Mouse (Mus musculus) monocyte, adult 5-6 weeks (primary cell): Measurements from ENCODE around the gene Rbm15b. TPM values are rescaled to one million over a fixed set of nuclear protein-coding genes. Genes with fewer than 3 reads are reported as not detected.

Experiments used
- ATAC-seq: fragments of 153-309, 156-312 bp; replicated peaks from 2 replicates; pipeline ENCODE4 v1.8.0; 2017; ENCODE audit warnings: mild to moderate bottlenecking; ENCODE audit not compliant: low TSS enrichment, insufficient number of reproducible peaks, severe bottlenecking, poor library complexity, low FRiP score
- total RNA-seq: library from RNA; stranded (forward); fragments of 200-1000, 200-491, 200-594 nt; gene quantifications from 3 replicates; pipeline ENCODE4 v1.2.3, GENCODE M21; 2017

The Rbm15b gene
- total RNA-seq: 20.9 to 43.6 TPM (median 26.8 TPM) in 3 replicates

DNA sequence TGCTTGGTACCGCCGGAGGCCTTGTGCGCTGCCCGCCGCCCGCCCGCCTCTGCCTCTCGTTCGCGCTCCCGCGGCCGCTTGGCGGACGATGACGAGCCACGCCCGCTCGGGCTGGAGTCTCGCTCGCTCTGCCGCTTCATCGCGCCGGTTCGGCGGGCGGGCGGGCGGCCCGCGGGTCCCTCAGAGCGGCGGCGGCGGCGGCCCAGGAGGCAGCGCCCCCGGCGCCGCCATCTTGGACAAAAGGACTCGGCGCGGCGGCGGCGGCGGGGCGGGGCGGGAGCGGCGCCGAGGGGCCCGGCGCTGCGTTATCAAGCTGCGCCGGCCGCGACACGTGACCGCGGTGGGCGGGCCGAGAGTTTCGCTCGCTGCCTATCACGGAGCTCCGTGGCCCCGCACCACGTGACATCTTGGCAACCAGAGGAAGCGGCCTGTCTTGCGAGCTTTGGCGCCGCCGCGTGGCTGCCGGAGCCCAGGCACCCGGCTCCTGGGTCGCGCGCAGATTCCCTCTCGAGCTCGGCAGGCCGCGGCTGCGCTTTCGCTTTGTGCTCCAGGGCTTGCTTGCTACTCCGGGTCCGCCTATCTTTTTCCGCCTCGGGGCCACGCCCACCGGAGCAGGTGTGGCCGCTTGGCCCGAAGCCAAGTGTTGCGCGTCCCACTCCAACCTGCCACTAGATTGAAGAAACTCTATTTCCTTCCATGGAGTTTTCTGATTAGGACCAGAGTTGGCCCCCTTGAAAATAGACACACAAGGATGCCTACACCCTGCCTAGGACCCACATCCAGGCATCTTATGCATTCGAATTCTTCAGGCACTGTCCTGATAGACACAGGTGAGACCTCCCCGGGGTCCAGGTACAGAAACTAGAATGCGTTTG is at the start of gene Rbm15b:
Gene Rbm15b, minus strand, starts transcription at position 601 of the 875 bp plus-strand sequence.
- ATAC-seq: peak; percentile 52

DNA sequence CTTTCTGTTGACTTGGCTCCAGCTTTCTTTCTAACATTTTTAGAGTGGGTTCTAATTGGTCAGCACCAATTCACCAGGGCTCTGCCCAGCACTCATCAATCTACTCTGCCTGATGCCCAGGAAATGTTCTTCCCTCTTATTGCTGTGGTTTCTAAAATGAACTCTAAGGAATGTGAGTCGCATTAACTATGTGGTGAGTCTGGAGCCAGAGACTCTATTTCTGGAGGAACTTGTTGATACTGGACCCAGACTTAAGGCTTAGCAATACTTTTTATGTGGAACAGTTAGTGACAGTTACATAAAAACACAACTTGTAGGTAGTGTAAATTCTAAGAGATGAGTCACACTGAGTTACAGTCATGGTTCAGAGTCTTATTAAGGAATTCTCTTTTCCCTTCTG is 47.8 kb upstream of the Rbm15b start:
- no peak for ATAC-seq

DNA sequence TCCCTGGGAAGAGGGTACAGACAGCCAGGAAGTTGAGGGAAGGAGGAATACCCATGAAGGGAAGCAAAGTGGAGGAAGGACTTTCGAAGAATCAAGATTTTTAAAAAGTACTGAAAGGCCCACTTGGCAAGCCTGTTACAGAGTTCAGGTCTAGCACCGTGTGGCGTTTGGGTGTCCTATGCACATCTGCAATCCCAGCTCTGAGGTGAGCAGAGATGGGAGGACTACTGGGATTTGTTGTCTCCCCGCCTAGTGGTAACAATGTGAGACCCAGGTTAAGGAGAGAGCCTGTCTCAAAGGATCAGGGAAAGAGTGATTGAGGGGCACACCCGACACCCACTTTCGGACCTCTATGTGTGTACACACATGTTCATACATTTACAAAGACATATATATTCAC is 27.6 kb upstream of the Rbm15b start:
- no peak for ATAC-seq

GRCm38 (mm10) chr9:106913759-106914158 is 26.5 kb upstream of the Rbm15b start:
- no peak for ATAC-seq

- ATAC-seq: no peak
Observed at GRCm38 (mm10) chr9:106911624-106912023, 24.4 kb upstream of the Rbm15b start.

DNA sequence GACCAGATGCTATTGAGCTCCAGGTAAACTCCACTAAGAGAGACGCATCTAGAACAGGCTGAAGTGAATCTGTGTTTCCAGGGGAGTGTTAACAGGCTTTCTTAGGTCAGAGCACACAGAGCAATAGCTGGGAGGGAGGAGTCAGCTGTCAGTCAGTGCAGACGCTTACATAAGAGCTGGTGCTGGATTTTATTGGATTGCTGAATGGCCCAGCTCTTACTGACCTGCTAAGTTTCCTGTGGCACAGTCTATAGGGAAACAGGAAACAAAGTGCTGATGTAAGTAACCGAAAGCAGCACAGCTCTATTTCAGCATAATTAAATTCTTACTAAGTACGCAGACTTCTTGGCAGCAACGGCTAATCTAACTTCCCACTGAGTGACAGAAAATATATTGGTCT is 21.5 kb upstream of the Rbm15b start:
- ATAC-seq: no peak

GRCm38 (mm10) chr9:106908174-106908573 is 20.9 kb upstream of the Rbm15b start:
- ATAC-seq: no peak

DNA sequence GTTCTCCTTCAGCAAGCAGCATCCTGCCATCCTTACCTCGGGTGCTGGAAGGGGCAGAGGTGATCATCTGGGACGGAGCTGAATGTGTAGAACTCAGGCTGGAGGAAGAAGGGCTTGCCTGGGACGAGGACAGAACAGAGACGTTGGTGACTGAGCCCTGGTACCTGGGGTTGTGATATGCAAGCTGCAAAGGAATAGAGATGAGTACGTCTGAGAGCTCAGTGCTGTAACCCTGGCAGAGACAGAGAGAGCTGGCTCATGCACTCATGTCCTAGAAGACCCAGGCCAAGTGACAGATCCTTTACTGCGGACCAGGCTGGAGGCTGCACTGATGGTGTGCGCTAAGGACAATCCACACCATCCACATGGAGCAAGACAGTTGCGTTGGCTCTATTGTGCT is 19.4 kb upstream of the Rbm15b start:
- ATAC-seq: no peak

- ATAC-seq: no peak
Observed at GRCm38 (mm10) chr9:106903791-106904134, 16.5 kb upstream of the Rbm15b start.

DNA sequence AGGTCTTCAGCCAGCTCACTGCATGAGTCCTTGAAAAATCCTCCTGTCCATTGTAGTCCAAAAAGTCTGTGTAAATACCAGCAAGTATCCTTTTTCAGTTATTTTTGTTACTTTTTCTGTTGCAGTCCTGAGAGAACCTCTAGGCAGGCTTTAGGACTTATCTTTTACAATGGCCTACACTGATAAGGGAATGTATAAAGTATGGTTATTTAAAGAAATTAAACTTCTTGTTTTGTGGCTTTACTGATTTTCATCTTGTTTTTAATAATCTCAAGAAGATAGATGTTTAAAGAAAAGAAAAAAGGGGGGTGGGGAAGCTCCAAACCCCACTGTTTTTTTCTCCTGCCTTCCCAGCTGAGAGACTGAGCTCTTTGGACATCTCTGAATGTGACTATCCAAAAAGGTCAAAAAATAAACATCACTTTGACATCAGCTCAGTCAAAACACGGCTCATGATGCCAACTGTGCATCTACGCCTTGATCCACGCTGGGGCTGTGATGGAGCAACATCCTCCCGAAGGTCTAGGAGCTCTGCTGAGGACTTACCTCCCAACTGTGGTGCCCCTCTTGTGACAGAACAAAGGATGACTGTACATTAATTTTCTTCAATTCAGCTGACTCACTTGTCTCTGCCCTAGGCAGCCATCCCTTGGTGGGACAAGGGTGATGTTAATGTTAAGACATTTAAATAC is 16.0 kb upstream of the Rbm15b start:
- ATAC-seq: no peak

- ATAC-seq: no peak
Observed at GRCm38 (mm10) chr9:106901596-106901995, 14.4 kb upstream of the Rbm15b start.

DNA sequence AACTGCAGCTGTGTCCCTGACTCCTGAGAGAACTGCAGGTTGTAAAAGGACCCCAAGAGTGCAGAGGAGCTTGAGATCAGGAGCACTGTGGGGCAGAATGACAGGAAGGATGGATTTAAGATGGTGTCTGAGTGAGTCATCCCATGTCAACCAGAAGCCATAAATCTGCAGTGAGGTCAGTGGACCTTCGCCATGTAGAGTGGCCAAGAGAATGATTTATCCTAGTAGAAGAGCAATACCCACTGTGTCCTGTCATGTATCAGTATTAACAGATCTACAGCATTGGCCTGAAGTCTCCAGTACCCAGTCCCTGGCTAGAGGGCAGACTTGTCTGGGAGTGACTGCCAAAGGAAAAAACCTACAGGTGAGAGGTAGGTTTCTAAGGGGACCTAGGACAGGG is 11.7 kb upstream of the Rbm15b start:
- no peak for ATAC-seq

DNA sequence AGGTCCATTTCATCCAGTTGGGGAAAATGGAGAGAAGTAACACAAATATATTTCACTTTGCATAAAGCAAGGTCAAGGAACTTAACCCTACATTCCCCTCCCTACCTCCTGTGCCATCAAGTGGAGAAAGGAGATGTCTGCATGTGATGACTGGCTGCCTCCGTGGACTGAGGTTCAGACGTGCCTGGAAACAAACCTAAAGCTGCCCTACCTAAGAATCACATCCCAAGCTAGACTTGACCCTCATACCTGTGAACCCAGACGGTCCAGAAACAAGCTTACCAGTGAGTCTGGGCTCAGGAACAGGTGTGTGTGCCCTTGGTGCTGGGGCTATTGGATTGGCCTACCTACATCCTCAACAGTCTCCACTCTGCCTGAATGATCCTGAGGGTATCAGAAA is 6.1 kb upstream of the Rbm15b start:
- no peak for ATAC-seq

- ATAC-seq: no peak
Observed at GRCm38 (mm10) chr9:106892552-106892875, 5.3 kb upstream of the Rbm15b start.

DNA sequence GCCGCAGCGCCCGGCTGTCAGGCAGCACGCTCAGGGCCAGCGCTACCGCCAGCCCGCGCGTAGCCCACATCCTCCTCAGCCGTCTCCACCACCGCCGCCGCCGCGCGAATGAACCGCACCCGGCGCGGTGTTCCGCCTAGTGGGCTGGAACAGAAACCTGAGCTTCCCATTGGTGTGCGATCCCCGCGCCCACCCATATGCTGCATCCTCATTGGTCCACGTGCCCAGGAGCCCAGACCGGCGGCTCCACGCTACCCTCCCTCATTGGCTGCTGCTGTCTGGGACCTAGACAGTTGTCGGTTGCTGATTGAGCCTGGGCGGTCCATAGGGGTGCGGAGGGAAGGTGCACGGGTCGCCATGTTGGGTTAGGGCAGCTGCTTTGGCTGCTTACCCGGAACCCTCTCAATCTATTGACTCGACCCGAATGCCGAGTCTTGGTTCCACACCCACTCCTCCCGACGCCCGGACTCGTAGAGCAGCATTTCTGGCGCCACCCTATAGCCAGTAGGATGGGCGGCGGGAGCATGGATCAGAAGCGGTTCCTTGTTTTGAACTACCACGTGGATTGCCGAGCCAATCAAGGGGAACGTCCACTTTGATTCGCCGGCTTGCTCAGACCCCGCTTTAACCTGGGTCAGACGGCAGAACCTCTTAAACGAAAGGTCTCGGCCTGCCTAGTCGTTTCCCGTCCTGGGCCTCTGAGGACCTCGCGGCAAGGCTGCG is 4.8 kb upstream of the Rbm15b start, which contains the start of gene Manf:
Gene Manf, minus strand, starts transcription at position 151 of the 723 bp plus-strand sequence.
- peak; percentile 90 for ATAC-seq

- ATAC-seq: no peak
Observed at GRCm38 (mm10) chr9:106891341-106891741, 4.1 kb upstream of the Rbm15b start.

- no peak for ATAC-seq
Observed at GRCm38 (mm10) chr9:106890496-106891240, 3.4 kb upstream of the Rbm15b start.

DNA sequence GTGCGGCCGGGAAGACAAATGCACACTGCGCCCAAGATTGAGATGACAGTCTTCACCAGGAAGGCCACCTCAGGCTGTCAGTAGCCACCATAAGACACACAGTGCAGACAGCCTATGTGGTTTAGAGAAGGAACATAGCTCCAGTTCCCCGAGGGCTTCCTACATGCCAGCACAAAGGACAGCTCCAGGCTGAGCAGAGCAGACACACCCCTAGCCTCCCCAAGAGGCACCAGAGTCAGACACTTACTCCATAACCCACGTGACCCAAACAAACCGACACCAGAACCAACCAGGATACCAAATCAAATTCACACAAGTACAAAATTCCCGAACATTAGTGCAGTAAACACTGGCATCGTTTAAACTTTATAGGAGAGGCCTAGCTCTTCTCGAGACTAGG is 2.1 kb upstream of the Rbm15b start:
- ATAC-seq: no peak

DNA sequence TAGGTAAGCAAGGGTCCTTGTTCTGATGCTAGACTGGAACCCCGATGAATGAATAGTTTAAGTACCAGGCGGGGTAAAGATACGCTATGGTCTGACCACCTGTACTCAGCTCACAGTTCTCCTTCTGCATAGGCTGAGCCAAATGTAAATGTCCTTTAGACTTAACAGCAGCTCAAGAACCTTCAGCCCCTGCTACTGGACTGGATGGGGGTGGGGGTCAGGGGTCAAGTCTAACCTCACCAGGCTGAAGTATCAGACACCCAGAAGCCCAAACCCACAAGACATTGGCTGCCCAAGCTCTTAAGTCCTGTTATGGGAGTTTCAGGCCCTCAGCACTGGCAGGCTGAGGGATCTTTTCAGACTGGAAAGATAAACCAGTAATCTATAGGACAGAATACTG is 1.1 kb upstream of the Rbm15b start:
- no peak for ATAC-seq
